Mouse (Mus musculus) heart, postnatal 0 days (tissue): ENCODE results near the gene Ugt1a10. TPM values are rescaled to one million over a fixed set of nuclear protein-coding genes. Genes with fewer than 3 reads are reported as not detected.
"Not testable (repeated sequence)": the region's sequence is repeated elsewhere in the genome, so short reads cannot be mapped to it uniquely, and the experiment has no call there.

Experiments used
- ATAC-seq: fragments of 200-750 bp; cut with Nextera tagmentation; 2 replicates; pipeline ENCODE4 v1.8.0; 2017; ENCODE audit warnings: low read depth, moderate number of reproducible peaks, moderate library complexity; ENCODE audit not compliant: insufficient read depth
- DNase-seq: peaks from one replicate; pipeline ENCODE4 v3.0.0-alpha.2; 2016; ENCODE audit warnings: low spot score
- H3K27ac ChIP-seq: fragments of 300-500 bp; sonication (generic); 2 replicates; pipeline ENCODE4 v1.5.1; 2014; ENCODE audit warnings: low read depth, mild to moderate bottlenecking
- H3K27me3 ChIP-seq: fragments of 300-500 bp; sonication (generic); 2 replicates; pipeline ENCODE4 v1.6.1; 2014; ENCODE audit warnings: low read length, mixed read lengths; ENCODE audit not compliant: control insufficient read depth, insufficient read depth
- H3K36me3 ChIP-seq: fragments of 300-500 bp; sonication (generic); replicated peaks from 2 replicates; pipeline ENCODE4 v1.6.1; 2014; ENCODE audit warnings: low read length, mixed read lengths; ENCODE audit not compliant: control insufficient read depth, insufficient read depth
- H3K4me1 ChIP-seq: fragments of 300-500 bp; sonication (generic); 2 replicates; pipeline ENCODE4 v1.6.1; 2014; ENCODE audit warnings: antibody characterized with exemption; ENCODE audit not compliant: control insufficient read depth, insufficient read depth
- H3K4me2 ChIP-seq: fragments of 300-500 bp; sonication (generic); 2 replicates; pipeline ENCODE4 v1.6.1; 2014; ENCODE audit warnings: low read depth, mild to moderate bottlenecking, low read length, moderate library complexity
- H3K4me3 ChIP-seq: fragments of 300-500 bp; sonication (generic); 2 replicates; pipeline ENCODE4 v1.5.1; 2014; ENCODE audit warnings: low read depth, low read length
- H3K9ac ChIP-seq: fragments of 300-500 bp; sonication (generic); replicated peaks from 2 replicates; pipeline ENCODE4 v1.6.1; 2014; ENCODE audit warnings: low read depth, low read length, mixed read lengths
- H3K9me3 ChIP-seq: fragments of 300-500 bp; sonication (generic); replicated peaks from 2 replicates; pipeline ENCODE4 v1.6.1; 2016; ENCODE audit warnings: low read length; ENCODE audit not compliant: control insufficient read depth
- CTCF ChIP-seq: IDR thresholded peaks from 2 replicates; pipeline ENCODE4 v1.5.1; 2016; ENCODE audit warnings: antibody characterized with exemption, control low read depth, low read depth
- EP300 ChIP-seq: IDR thresholded peaks from 2 replicates; pipeline ENCODE4 v1.6.1; 2016; ENCODE audit warnings: antibody characterized with exemption, low read depth
- WGBS: fragments of 180-500 bp; shearing (Covaris S2); extraction: QIAGEN DNeasy Blood & Tissue Kit; methylation state at CpG from one replicate; pipeline ENCODE4 v1.1.7; 2014; 5-methylcytosine and 5-hydroxymethylcytosine counted together
- polyA plus RNA-seq: library from polyadenylated mRNA; unstranded; fragments of >200 nt; fragmentation: Nextera tagmentation; extraction: Ambion mirVana; gene quantifications from 2 replicates; pipeline ENCODE4 v1.2.1, GENCODE M21; 2015
- total RNA-seq: library from RNA; depleted of rRNA; stranded (reverse); fragments of >200 nt; gene quantifications from 2 replicates; pipeline ENCODE4 v1.2.3, GENCODE M21; 2014; ENCODE audit warnings: low replicate concordance

The Ugt1a10 gene
- total and polyA plus RNA-seq, 2 experiments from 2014 or later, result not detected

DNA sequence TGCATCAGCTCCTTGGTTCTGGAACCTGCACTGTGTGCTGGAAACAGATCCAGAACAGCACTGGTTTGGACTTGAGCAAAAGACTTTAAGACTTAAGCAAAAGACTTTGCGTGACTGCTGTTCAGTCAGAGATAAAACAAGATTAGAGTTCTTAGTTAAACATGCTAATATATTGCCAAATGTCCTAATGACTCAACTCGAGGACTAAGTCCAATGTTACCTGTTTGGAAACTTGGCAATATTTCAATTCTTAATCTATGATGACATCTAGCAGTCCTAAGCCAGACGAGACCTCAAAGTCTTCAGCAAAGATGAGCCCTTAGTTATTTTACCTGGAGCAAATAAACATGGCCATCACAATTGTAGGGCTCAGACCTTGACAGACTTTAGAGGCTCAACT is 41.5 kb upstream of the Ugt1a10 start:
- Histone ChIP-seq H3K27me3 (no peaks in the 10 kb centered on the region), H3K36me3 (no peaks in the 10 kb centered on the region), H3K9me3 (peaks cover 8% of the 10 kb centered on the region), H3K4me3 (no peak overlapping the region), H3K4me1 (no peaks in the 10 kb centered on the region), H3K27ac (no peak overlapping the region), H3K9ac (no peak overlapping the region), H3K4me2 (no peak overlapping the region)
- TF ChIP-seq CTCF, result no peak
- TF ChIP-seq EP300, result no peak
- ATAC-seq (no peak), DNase-seq (no peak)
- 59% methylated on average over 3 of the region's 3 CpGs for WGBS

- Histone ChIP-seq H3K9me3 (peaks cover 8% of the 10 kb centered on the region), H3K36me3 (no peaks in the 10 kb centered on the region), H3K4me3 (no peak overlapping the region), H3K9ac (no peak overlapping the region), H3K27ac (no peak overlapping the region), H3K4me1 (no peaks in the 10 kb centered on the region), H3K4me2 (no peak overlapping the region), H3K27me3 (no peaks in the 10 kb centered on the region)
- WGBS, result 82% methylated on average over 4 of the region's 4 CpGs
- DNase-seq (no peak), ATAC-seq (no peak)
- TF ChIP-seq CTCF (no peak), EP300 (no peak)
Observed at GRCm38 (mm10) chr1:88014194-88014593, 41.0 kb upstream of the Ugt1a10 start.

- Histone ChIP-seq H3K27ac (no peak overlapping the region), H3K4me3 (no peak overlapping the region), H3K27me3 (no peaks in the 10 kb centered on the region), H3K9me3 (peaks cover 8% of the 10 kb centered on the region), H3K9ac (no peak overlapping the region), H3K4me2 (no peak overlapping the region), H3K36me3 (no peaks in the 10 kb centered on the region), H3K4me1 (no peaks in the 10 kb centered on the region)
- ATAC-seq (no peak), DNase-seq (no peak)
- TF ChIP-seq CTCF (no peak), EP300 (no peak)
- 94% methylated on average over 4 of the region's 4 CpGs for WGBS
Observed at GRCm38 (mm10) chr1:88014671-88015070, 40.5 kb upstream of the Ugt1a10 start.

DNA sequence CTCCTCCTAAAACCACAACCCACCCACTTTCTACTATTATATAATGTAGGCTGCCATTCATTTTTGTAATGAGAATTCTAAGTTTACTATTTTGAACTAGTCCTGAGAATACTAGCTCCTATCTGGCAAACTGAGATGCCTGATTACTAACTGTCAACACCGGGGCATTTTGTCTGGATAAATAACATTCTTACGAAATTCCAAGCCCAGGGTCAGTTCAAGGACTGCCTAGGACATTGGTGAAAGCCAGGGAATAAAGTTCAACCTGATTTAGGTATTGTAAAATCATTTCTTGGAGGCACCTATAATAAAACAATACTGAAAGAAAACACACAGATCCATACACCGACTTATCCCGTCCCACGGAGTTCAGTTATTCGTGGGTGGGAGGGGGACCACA is 39.8 kb upstream of the Ugt1a10 start:
- Histone ChIP-seq H3K36me3 (no peaks in the 10 kb centered on the region), H3K4me2 (no peak overlapping the region), H3K27me3 (no peaks in the 10 kb centered on the region), H3K4me3 (no peak overlapping the region), H3K27ac (no peak overlapping the region), H3K9me3 (peaks cover 8% of the 10 kb centered on the region), H3K9ac (no peak overlapping the region), H3K4me1 (no peaks in the 10 kb centered on the region)
- TF ChIP-seq CTCF (no peak), EP300 (no peak)
- DNase-seq (no peak), ATAC-seq (no peak)
- WGBS, result 84% methylated on average over 6 of the region's 6 CpGs

- H3K36me3 ChIP-seq, H3K4me2 ChIP-seq, H3K9me3 ChIP-seq, H3K27ac ChIP-seq, H3K4me1 ChIP-seq, ATAC-seq, H3K4me3 ChIP-seq, DNase-seq, H3K27me3 ChIP-seq, H3K9ac ChIP-seq: not testable (repeated sequence)
- WGBS, result 69% methylated on average over 3 of the region's 3 CpGs
Observed at GRCm38 (mm10) chr1:88025244-88025643, 29.9 kb upstream of the Ugt1a10 start.

DNA sequence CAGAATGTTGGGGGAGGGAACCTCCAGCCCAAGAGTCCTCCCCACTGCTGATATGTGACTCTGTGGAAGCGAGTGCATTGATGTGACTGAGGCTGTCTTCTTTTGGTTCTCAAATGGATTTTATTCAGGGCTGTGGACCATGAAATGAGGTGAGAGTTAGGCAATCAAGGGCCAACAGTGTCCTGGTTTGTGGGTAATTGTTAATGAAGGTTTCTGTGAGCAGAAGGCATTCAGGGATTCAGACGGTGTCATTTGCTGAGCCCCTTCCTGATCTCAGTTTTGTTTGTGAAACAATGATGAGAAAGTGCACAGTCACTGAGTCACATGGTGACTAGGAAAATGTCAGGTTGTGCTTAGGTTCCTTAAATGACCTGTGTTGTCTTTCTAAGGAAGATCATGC is 12.1 kb upstream of the Ugt1a10 start:
- WGBS, result 56% methylated on average over 1 of the region's 2 CpGs
- DNase-seq, H3K9ac ChIP-seq: not testable (repeated sequence)

GRCm38 (mm10) chr1:88044832-88045437 is 10.3 kb upstream of the Ugt1a10 start:
- DNase-seq, H3K9ac ChIP-seq, H3K9me3 ChIP-seq, H3K27ac ChIP-seq, ATAC-seq, H3K4me1 ChIP-seq, H3K36me3 ChIP-seq, H3K4me3 ChIP-seq, H3K4me2 ChIP-seq, H3K27me3 ChIP-seq: not testable (repeated sequence)
- 59% methylated on average over 3 of the region's 5 CpGs for WGBS

More for the DNA sequence above, 12.1 kb upstream of the Ugt1a10 start:
- H3K9me3 ChIP-seq, ATAC-seq, H3K4me1 ChIP-seq, H3K27ac ChIP-seq, H3K36me3 ChIP-seq, H3K4me3 ChIP-seq, H3K27me3 ChIP-seq, H3K4me2 ChIP-seq: not testable (repeated sequence)

- DNase-seq, H3K9ac ChIP-seq: not testable (repeated sequence)
- WGBS, result 67% methylated on average over 2 of the region's 2 CpGs
Observed at GRCm38 (mm10) chr1:88047408-88047807, 7.8 kb upstream of the Ugt1a10 start.

More at GRCm38 (mm10) chr1:88047408-88047807, 7.8 kb upstream of the Ugt1a10 start:
- not testable (repeated sequence) for ATAC-seq, H3K27ac ChIP-seq, H3K4me3 ChIP-seq, H3K4me1 ChIP-seq, H3K27me3 ChIP-seq, H3K9me3 ChIP-seq, H3K4me2 ChIP-seq, H3K36me3 ChIP-seq
